Mouse (Mus musculus) WW6 (cell line): ENCODE results near the gene Hbp1.

Experiments used
- DNase-seq: peaks from one replicate; pipeline ENCODE4 v3.0.0-alpha.2; 2013; ENCODE audit warnings: low read depth, low spot score

The Hbp1 gene

GRCm38 (mm10) chr12:31949759-31950658 is at the start of gene Hbp1:
TSS of gene Hbp1 (minus strand) at chr12:31950535.
- peak; percentile 95 for DNase-seq

- DNase-seq = no peak
Measured at GRCm38 (mm10) chr12:31998706-31999105, 48.4 kb upstream of the Hbp1 start.

GRCm38 (mm10) chr12:31997328-31997878 is 47.1 kb upstream of the Hbp1 start:
- no peak for DNase-seq

- no peak for DNase-seq
Measured at GRCm38 (mm10) chr12:31996877-31997276, 46.5 kb upstream of the Hbp1 start.

GRCm38 (mm10) chr12:31990575-31990974 is 40.2 kb upstream of the Hbp1 start:
- no peak for DNase-seq

- DNase-seq = no peak
Measured at GRCm38 (mm10) chr12:31989726-31990125, 39.4 kb upstream of the Hbp1 start.

GRCm38 (mm10) chr12:31986463-31986862 is 36.1 kb upstream of the Hbp1 start:
- DNase-seq = no peak

GRCm38 (mm10) chr12:31985738-31986137 is 35.4 kb upstream of the Hbp1 start:
- no peak for DNase-seq

- no peak for DNase-seq
Measured at GRCm38 (mm10) chr12:31984664-31985063, 34.3 kb upstream of the Hbp1 start.

GRCm38 (mm10) chr12:31984206-31984605 is 33.9 kb upstream of the Hbp1 start:
- DNase-seq = no peak

GRCm38 (mm10) chr12:31983769-31984168 is 33.4 kb upstream of the Hbp1 start:
- DNase-seq = no peak

- no peak for DNase-seq
Measured at GRCm38 (mm10) chr12:31983238-31983637, 32.9 kb upstream of the Hbp1 start.

GRCm38 (mm10) chr12:31977613-31978195 is 27.4 kb upstream of the Hbp1 start:
- no peak for DNase-seq

GRCm38 (mm10) chr12:31976544-31976943 is 26.2 kb upstream of the Hbp1 start:
- DNase-seq = no peak

- no peak for DNase-seq
Measured at GRCm38 (mm10) chr12:31973473-31974172, 23.3 kb upstream of the Hbp1 start.

- DNase-seq = no peak
Measured at GRCm38 (mm10) chr12:31971547-31971946, 21.2 kb upstream of the Hbp1 start.

GRCm38 (mm10) chr12:31969111-31969510 is 18.8 kb upstream of the Hbp1 start:
- no peak for DNase-seq

GRCm38 (mm10) chr12:31967536-31967935 is 17.2 kb upstream of the Hbp1 start:
- no peak for DNase-seq

- DNase-seq = no peak
Measured at GRCm38 (mm10) chr12:31966405-31966804, 16.1 kb upstream of the Hbp1 start.

GRCm38 (mm10) chr12:31965517-31966212 is 15.3 kb upstream of the Hbp1 start:
- DNase-seq = no peak

GRCm38 (mm10) chr12:31964074-31964473 is 13.7 kb upstream of the Hbp1 start:
- DNase-seq = no peak
